Mouse (Mus musculus) embryo, embryonic 9.5 days (tissue): Measurements from ENCODE around the gene Rrp7a.

Source experiments
- DNase-seq: peaks from one replicate; pipeline ENCODE4 v3.0.0-alpha.2; 2017; ENCODE audit errors: extremely low spot score

The Rrp7a gene

DNA sequence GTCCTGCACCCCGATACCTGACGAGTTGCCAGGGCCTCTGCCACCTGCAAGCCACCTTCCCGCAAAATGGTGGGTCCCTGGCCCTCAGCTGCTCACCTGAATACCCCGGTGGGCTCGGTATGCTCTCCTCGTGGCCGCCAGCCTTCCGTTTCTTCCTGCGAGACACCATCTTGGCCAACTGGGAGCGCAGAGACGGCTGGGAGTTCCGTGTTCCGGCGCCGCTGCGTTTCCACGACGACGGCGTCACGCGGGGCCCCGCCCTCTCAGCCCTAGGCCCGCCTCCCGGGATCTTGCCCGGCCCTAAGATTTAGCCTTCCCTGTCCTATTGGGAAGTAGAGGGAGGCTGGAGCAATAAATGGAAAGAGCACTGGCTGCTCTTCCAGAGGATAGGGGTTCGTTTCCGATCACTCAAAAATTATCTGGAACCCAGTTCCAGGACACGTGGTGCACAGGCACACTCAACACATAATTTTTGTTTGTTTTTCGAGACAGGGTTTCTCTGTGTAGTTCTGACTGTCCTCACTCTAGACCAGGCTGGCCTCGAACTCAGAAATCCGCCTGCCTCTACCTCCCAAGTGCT lies at the start of gene Rrp7a:
Rrp7a (minus strand) TSS at position 236 of the 580 bp plus-strand sequence.
- peak; percentile 94 for DNase-seq

DNA sequence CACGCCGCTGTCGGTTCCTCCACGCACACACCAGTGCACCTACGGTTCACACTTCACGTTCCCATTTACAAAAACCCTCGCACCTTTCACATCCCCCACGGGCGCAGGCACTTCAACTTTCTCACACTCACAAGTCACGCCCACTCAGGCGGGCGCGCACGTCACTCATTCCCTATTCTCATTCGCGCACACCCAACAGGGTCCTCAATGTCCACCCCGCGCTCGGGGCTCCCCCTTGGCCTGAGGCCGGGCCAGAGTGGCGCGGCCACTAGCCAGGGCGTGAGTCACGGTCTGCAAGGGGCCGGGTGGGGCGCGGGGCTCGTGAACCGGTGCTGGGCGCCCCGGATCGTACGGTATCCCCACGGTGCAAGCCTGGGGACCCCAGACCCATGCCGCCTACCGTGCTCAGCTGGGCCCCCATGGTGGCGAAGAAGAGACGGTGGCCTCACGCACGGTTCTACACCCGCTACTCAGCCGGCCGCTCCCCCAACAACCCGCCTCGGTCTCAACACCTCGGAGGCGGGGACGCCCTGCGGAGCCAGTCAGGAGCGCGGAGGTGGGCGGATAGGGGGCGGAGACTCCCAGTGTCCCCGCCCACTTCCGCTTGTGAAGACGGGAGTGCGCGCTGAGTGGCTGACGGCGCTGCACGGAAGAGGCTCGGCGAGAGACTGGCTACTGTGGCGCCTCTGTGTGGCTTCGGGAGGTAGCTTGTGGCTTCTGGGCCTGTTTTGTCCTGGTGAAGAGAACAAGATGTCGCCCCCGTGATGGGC lies 49.3 kb upstream of the Rrp7a start:
- DNase-seq, result peak; percentile 94

DNA sequence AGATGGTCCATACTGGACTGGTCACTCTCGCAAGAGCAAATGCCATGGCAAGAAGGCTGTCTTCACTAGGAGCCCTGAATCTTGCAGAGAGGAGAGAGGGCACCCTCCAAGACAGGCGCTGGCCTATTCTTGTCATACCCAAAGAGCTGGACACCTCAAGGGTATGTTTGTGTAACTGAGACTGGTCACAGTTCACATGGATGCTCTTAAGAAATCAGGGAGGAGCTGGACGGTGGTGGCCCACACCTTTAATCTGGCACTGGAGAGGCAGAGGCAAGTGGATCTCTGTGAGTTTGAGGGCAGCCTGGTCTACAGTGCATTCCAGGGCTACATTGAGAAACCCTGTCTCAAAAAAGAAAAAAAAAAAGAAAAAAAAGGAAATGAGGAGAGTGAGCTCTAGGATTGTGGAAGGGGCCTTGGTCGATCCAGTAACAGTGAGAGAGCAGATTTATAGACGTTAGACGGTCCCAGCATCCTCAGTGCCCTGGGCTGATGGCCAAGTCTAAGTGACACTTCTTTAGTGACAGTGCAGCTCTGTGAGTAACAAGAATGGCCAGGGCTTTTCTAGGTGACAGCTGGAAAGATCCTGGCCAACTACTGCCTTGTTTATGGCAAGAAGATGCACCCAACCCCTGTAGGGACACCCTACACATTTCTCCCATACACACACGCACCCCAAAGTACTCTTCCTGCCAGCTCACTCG lies 48.5 kb upstream of the Rrp7a start:
- no peak for DNase-seq

DNA sequence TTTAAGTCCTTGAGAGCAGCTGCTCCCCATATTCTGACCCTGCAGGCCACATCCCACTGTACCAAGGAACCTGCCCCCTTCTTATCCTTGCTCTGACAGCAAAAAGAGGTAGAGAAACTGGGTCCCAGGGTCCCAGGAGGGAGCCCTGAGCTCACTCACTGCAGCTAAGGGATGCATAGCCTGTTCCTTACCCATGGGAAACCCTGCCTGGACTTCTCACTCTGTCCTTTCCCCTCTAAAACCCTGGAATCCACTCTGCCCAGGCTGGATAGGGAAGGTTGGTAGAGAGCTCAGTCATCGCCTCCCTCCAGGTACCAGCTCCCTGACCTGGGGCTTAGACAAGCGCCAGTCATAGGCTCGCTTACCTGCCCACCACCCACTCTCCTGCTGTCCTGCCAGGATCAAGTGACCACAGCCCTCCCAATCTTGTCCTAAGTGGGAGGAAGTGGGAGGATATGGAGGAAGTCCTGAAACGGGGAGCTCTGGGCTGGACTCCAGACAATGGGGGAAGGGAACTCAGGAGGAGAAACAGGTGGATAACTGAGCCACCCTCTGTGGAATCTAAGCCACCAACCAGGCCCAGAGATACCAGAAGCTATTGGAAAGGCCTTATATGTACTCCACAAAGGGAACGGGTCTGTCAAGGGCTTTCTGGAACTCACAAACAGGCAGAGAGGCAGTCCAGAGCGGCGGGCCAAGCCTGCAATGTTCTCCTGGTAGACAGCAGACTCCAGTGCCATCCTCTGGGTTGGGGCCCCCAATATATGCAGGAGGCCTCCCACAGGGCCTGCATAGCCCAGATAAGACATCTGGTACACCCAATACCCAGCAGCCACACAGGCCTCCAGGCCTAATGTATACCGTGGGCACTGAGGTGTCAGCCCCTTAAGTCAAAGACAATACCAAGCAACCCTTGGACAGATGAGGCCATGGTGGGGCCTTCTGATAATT lies 47.4 kb upstream of the Rrp7a start:
- DNase-seq, result no peak

DNA sequence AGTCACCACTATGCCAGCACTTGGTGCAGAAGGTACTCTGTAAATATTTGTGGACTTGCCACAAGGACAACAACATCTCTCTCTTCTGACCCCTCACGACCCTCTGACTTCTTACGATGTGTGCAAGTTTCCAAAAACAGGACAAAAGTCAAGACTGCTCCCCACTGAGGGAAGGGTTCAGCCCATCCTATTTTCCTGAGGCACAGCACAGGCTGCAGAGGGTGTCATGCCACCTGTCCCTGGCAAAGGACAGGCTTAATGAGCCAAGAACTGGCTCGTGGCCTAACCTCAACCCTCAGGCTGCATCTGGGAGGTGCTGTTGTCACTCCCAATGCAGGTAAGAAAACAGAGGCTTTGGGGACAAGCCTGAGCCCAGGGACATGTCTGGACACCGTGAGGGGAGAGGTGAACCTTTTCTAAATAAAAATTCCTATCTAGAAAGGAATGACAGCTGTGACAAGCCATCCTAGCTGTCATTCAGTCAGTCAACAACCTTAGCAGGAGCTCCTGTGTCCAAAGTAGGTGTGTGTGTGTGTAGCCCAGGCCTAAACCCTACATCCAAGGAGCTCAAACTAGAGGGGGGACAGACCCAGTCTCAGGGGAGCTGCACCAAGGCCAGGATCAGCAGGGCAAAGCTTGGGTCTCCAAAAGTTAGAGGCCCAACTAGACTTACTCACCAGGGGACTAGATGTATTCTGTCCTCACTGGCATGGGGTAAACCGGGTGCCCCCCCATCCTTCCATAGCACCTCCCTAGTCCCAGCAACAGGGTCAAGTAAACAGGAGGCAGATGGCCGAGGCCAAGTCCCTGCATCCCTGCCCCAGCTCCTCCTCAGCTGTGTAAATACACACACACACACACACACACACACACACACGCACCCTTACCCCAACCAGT lies 46.5 kb upstream of the Rrp7a start:
- no peak for DNase-seq

DNA sequence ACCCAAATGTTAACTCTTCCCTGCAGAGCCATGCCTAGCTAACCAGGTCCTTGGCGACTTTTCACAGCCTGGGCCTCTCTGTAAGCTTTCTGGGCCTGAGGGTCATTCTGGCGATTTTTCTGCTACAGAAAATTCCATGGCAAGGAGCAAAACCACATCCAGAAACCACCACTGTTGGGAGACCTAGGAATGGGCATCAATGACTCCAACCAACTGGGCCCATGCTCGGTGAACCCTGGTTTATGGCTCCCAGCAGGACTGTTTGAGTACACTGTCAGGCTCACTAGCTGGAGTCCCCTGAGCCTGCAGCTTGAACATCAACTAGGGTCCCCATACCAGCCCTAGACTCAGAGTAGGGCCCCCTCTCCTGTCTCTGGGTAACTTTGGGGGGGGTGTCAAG lies 45.7 kb upstream of the Rrp7a start:
- no peak for DNase-seq

DNA sequence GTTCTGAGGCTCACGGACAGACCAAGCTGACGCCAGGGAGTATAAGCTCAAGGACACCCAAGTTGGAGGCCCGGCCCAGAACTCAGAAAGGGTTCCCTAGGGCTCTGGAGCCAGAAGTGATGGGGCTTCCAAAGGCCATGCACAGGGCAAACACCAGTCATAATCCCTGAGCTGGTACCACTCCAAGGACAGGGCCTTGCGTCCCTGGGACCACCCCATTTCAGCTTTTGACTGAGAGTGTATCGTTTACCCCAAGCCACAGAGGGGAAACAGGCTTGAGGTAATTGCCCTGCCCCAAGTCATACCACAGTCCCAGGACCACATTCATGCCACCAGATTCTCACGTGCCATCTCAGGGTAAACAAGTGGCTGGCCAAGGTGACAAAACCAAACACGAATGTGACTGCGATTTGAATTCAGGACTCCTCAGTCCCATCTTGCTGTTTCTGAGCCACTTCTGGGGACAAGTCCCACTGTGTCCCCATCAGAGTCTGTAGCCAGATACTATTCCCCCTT lies 45.0 kb upstream of the Rrp7a start:
- DNase-seq, result no peak

DNA sequence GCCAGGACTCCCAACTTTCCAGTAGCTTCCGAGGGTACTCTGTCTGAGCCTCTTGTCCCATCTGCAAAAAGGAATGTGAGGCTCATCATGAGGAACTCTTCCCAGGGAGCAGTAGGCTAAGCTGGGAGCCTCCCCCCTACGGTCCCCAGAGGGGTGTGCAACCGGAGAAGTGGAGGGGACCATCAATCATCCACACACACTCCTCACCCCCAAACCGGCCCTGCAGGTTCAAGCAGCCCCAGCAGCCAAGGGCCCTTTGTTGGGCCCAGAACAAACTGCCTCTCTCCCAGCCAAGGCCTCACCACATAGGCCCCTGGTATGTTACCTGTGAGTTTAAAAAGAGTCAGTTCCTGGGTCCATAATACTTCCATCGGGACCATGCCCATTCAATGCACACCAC lies 44.5 kb upstream of the Rrp7a start:
- no peak for DNase-seq

DNA sequence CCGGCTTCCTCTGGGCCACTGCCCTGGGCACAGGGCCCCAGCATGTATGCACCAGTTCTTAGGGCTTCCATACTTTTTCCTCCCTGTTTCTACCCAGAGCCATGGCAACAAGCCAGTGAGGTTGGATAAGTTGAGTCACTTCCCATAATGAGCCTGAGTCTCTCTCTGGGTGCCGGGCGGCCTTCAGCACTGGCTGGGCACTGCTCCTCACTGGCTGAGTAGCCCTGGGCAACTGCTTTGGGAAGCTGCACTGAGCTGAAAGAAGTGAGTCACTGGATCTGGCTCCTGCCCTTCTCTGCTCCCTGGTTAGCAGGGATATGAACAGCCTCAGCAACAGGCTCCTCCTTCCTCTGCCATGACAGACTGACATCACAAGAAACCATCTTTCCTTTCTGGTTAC lies 44.0 kb upstream of the Rrp7a start:
- no peak for DNase-seq

DNA sequence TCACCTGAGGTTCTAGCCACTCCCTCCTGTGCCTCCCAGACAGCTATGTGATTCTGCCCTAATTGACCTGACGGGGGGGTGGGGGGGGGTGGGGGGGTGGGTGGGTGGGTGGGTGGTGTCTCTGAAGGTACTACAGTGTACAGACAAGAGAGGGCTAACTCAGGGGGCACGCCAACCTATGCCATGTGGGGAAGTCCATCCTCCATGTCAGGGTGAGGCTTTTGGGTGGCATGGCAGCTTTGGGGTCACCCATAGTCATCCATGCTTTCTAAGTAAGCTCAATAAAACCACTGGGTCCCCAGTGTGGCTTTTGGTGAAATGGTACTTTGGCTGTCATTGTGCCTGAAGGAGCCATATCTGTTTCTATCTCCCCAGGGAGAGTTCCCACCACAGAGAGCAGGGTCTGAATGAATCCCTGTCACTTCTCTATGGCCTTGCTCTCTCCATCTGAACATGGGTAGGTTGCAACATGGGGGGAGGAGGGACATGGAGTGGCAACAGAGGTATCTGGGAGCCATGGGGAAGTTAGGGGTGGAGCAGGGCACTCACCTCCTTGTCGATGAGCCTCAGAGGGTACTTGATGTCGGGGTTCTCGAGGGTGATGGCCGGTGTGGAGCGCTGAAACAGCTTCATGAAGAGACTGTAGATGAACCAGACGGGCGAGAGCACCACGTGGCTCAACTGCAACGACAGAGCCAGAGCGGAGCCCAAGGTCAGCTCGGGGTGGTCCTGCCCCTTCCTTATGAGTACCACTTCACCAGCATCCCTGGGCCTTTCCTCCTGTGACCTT lies 43.1 kb upstream of the Rrp7a start:
- no peak for DNase-seq

DNA sequence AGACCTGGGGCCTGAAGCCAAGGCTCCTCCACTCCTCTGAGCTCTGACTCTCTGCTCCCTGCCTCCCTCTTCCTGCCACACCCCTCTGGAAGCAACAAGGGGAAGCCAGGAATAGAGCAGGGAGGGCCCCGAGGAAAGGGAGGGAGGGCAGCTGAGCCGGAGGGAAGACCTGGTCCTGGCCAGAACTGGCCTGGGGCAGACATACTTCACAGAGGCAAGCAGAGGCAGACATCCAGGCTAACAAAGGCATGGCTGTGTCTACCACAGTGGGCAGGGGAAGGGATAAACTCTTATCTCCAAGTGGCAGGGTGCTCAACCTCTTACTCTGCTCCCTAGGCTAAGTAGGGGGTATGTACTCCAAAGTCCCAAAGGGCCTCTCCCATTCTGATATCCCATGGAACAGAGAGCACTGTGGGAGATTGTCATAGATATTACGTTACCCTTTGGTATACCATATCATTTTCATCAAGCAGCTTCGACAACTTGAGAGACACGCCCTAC lies 42.4 kb upstream of the Rrp7a start:
- no peak for DNase-seq

DNA sequence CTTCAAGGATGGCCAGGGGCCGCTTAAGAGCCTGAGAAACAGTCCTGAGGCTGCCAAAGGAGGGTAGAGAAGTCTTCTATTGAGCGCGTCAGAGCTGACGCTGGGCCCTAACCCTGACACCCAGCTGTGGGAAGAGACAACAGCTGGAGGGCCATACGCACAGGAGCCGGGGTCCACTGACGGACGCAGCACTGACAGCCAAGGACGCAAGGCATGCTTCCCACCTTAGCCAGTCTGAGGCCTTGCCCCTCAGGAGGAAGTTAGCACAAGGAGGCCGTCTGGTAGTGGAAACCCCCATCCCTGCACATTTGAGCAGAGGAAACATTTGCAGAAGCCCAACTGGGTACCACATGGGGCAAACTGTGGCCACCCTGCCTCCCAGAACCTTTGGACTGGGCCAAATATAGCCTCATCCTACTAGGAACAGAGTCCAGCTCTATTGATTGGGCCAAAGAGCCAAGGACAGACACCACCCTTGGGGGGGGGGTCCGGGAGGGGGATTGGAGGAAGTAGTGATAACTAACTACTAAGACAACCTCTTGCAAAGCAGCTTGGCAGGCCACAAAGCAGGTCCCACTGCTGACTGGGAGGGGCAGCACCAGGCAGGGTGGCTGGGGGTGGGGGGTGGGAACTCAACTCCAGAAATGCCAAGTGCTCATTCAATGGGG lies 40.4 kb upstream of the Rrp7a start:
- DNase-seq, result no peak

DNA sequence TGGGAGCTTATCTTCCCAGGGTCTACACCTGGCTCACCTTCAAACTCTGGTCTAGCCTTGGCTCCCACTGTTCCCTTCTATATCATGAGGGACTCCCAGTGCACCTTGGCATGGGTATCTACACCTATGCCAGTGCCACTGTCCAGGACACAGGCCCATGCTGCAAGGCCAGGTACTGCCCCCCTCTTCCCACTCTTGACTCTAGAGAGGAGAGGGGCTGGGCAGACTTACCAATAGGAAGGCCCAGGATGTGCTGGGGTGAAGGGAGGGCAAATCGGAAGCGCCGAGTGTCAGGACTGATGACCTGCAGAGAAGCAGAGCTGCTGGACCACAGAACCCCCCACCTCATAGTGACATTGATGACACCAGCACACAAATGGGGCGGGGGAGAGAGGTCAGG lies 39.4 kb upstream of the Rrp7a start:
- DNase-seq, result no peak

DNA sequence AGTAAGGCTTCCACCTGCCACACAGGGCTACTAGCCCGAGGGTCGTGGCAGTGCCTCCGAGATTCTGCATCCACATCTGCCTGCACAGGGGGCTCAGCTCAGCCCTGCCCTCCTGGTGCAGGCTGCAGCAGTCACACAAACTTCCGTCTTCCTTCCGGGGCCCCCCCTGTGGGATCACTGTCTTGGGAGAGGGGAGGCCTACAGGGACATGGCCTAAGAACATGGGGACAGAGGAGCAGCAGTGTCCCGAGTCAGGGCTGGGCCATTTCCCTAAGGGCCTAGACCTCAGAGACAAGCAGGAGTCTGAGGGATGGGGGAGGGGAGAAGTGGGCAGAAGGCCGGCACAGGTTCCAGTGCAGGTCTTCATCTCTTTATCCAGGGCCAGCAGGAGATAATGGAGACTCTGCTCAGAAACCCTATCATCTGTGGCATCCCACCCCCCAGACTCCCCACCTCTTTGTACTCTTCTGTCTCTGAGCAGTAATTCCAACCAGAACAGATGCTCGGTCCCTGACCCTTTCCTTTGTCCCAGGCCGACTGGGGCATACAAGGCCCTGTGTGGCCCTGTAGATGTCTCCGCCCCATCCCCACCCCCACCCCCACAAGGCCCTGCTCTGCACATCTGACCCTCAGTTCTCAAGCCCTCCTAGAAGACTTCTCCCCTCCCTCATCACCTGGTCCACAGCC lies 38.6 kb upstream of the Rrp7a start:
- peak; percentile 46 for DNase-seq

DNA sequence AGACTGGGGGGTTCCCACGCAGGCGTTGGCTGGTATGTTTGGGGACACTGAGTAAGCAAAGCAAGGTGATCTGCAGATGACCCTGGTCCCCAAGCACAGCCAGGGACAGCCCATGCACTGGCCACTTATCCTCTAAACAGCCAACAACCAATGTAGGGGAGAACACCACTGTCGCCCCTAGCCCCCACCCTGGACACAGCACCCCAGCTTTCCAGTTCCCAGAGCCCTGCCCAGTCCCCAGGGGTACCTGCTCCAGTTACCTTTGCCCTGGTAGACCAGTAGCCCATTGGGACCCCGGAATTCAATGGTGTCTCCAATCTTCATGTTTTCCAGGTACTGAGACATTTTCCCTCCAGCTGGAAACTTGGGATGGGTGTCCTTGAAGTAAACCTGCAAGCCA lies 38.0 kb upstream of the Rrp7a start:
- DNase-seq, result no peak

DNA sequence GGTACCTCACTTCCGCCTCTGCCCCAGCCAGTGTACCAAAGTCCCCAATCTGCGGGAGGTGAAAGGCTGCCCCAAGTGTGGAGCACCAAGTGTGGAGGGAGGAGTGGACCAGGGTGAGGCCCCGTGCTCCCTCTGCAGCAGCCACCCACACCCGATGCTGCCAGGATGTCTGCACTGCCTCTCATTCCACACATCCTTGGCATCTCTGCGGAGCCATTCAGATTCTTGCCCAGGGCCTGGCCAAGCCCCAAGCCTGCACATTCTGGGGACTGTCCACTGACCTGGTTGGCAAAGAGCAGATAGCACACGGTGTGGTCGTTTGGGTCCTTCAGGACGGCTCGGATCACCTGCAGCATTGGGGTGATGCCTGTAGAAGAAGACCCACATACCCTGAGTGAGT lies 37.2 kb upstream of the Rrp7a start:
- no peak for DNase-seq

DNA sequence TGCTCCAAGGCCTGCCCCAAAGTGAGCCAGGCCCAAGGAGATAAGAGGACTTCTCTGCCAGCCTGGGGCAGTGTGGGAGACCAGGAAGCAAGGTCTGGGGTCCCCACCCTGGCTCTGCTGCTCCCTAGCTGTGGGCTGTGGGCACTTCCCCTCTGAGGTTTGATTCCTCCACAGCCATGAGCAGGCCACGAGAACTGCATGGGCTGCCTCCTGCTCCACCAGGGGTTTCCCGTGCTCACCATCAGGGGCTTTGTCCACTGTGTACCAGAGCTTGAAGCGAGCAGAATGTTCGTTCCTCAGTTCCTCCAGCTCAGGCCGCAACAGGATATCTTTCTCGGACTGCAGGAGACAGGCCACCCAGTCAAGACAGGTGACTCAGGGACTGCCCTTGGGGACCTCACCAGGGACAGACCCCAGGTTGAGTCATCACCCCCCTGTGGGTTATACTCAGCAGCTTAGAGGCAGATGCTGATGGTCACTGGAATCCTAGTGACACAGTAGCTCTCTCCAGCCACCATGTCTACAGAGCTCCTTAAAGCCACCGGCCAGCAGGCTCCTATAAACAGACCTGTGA lies 36.1 kb upstream of the Rrp7a start:
- DNase-seq, result no peak

DNA sequence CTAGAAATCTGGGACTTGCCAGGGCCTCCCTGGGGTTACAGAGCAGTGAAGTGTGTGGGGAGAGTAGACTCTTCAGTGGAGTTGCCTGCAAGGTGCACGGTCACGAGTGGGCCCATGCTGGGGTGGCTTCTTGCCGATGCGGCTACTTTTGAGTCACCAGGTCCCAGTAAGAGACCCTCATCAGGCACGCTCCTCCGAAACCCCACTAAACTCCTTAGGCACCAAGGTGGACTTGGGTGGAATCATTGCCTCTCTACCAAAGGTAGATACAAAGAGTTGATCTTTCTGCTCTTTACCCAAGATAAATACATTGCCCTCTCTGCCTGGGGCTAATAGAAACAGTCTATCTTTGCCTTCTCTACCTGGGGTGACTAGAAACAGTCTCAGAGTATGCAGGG lies 35.1 kb upstream of the Rrp7a start:
- no peak for DNase-seq
